Comparison of ENCODE assay signal across 19 mouse cellular contexts in the genomic region with DNA sequence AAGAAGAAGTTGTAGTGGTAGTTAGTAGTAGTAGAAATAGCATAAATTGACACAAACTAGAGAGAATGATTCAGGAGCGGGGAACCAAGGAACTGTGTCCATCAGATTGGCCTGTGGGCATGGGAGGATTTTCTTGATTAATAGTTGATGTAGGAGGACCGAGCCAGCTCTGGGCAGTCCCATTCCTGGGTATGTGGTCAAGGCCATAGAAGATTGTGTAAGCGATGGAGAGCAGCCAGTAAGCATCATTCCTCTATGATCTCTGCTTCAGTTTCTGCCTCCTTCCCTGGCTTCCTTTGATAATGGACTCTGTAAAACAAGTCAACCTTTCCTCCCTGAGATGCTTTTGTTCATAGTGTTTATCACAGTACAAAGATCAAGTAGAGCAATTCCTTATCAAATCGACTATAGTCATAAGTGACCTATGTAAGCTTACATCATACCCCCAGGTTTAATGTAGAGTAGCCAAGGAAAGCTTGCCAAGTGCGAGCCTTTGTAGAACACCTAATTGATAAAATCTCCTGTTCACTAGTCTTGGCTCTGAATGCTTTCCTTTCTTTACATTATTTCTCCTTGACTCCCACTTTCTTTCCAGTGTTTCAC. TPM values are rescaled to one million over a fixed set of nuclear protein-coding genes. Genes with fewer than 3 reads are reported as not detected.
A peak's percentile ranks its signal among the peaks of the same experiment; 100 is the strongest.
DNase-seq lines count a peak whose midpoint lies in the region; ATAC-seq and TF ChIP-seq lines count a peak whose summit lies in the region.
"Had no signal": no experiment of that assay in that cellular context is flagged by ENCODE, and none has a peak within 500 bp of the region (broad histone marks: within the 10 kb centered on the region; RNA-seq: fewer than 3 reads in every experiment).

No protein-coding gene starts in this region.

- WGBS in small intestine, adult 2 months: 32% methylated on average over 5 of the region's 5 CpGs
- WGBS in forebrain, embryonic 12.5 days: 86% methylated on average over 5 of the region's 5 CpGs

- TF ChIP-seq CTCF in small intestine, adult 2 months (IDR thresholded peaks at IDR 0.05; ENCODE audit: extremely low read depth, insufficient read length, insufficient replicate concordance, low read depth, low read length): no peak

- H3K27me3 ChIP-seq in small intestine, adult 2 months (ENCODE audit: control insufficient read depth, insufficient read depth, low read length): no peaks in the 10 kb centered on the region
- H3K27me3 ChIP-seq in forebrain, embryonic 12.5 days: no peaks in the 10 kb centered on the region
- H3K27me3 ChIP-seq: CH12.LX; liver, embryonic 15.5 days; midbrain, embryonic 13.5 days had no signal

- TF ChIP-seq POLR2A in small intestine, adult 2 months (IDR thresholded peaks at IDR 0.05; ENCODE audit: low read depth, low read length): no peak

- no peak overlapping the region for H3K4me2 ChIP-seq in forebrain, embryonic 12.5 days
- H3K4me2 ChIP-seq: liver, embryonic 15.5 days; midbrain, embryonic 13.5 days had no signal

- H3K9me3 ChIP-seq in forebrain, embryonic 12.5 days: no peaks in the 10 kb centered on the region
- H3K9me3 ChIP-seq: heart, embryonic 10.5 days; liver, embryonic 15.5 days; midbrain, embryonic 13.5 days had no signal

- no peaks in the 10 kb centered on the region for H3K36me3 ChIP-seq in small intestine, adult 2 months (ENCODE audit: control insufficient read depth, insufficient read depth, low read length)
- H3K36me3 ChIP-seq in forebrain, embryonic 12.5 days (replicated peaks): no peaks in the 10 kb centered on the region
- H3K36me3 ChIP-seq: heart, embryonic 10.5 days; liver, embryonic 15.5 days; midbrain, embryonic 13.5 days had no signal

- peak overlapping the region; percentile 88 for H3K27ac ChIP-seq in small intestine, adult 2 months (ENCODE audit: insufficient read depth, low read depth, low read length)
- H3K27ac ChIP-seq in forebrain, embryonic 12.5 days: no peak overlapping the region
- H3K27ac ChIP-seq: heart, embryonic 10.5 days; liver, embryonic 15.5 days; midbrain, embryonic 13.5 days had no signal

- ATAC-seq in forebrain, embryonic 12.5 days (ENCODE audit: low FRiP score): no peak
- ATAC-seq: forebrain, embryonic 16.5 days; midbrain, embryonic 13.5 days had no signal

- no peak overlapping the region for H3K9ac ChIP-seq in forebrain, embryonic 12.5 days
- H3K9ac ChIP-seq: liver, embryonic 15.5 days; midbrain, embryonic 13.5 days had no signal

- H3K4me3 ChIP-seq in small intestine, adult 2 months (ENCODE audit: low read depth, low read length): no peak overlapping the region
- H3K4me3 ChIP-seq in forebrain, embryonic 12.5 days (replicated peaks): no peak overlapping the region
- H3K4me3 ChIP-seq: heart, embryonic 10.5 days; liver, embryonic 15.5 days; midbrain, embryonic 13.5 days had no signal

- peaks cover 11% of the 10 kb centered on the region; the same call in 1 of the 2 replicates for H3K4me1 ChIP-seq in small intestine, adult 2 months (ENCODE audit: control insufficient read depth, insufficient read depth, insufficient read length, low read length)
- H3K4me1 ChIP-seq in forebrain, embryonic 12.5 days: no peaks in the 10 kb centered on the region; the same call in 1 of the 2 replicates
- H3K4me1 ChIP-seq: heart, embryonic 10.5 days; liver, embryonic 15.5 days; midbrain, embryonic 13.5 days had no signal

- DNase-seq in heart, adult 11 months: peak; percentile 36
- no peak for DNase-seq in heart, adult 8-10 months (ENCODE audit: low spot score)
- DNase-seq in NIH3T3 (ENCODE audit: low read depth): peak; percentile 63
- peak; percentile 76 for DNase-seq in adrenal gland, postnatal 14 days
- no peak for DNase-seq in thymus, postnatal 10 days (ENCODE audit: low spot score in 2 of 2)
- no peak for DNase-seq in spleen, adult 18-20 months
- DNase-seq: cerebellum, adult 9-11 months; gastrocnemius, postnatal 36 days; kidney, adult 9 months; kidney, postnatal 25 days; lung, postnatal 10 days; thymus, adult 18-20 months had no signal

RNA-seq across cellular contexts. Expression of gene Tmem243, which starts 43.1 kb away (rescaled TPM):
- 10 to 100 TPM in 2 of 4 experiments, 1 to 10 TPM in 2; 9.6 to 12.6 (median 10.1) TPM for total RNA-seq in heart, adult 8-10 months (2022)
- total RNA-seq in adrenal gland, postnatal 14 days (2021): 29.6 and 30.7 TPM in 2 replicates
- polyA plus RNA-seq in small intestine, adult 2 months (2012; rRNA removed): 29.4 and 80.0 TPM in 2 replicates
- polyA plus RNA-seq in forebrain, embryonic 12.5 days (2016; fragmentation: Nextera tagmentation; extraction: Ambion mirVana): 25.8 and 26.3 TPM in 2 replicates

Comparison
In these comparisons a context has a peak if more than half of its experiments do, and no peak if none do; other contexts are left out.
1. DNase-seq: peak in heart, adult 11 months (single experiment), NIH3T3 (single experiment) and adrenal gland, postnatal 14 days (single experiment); none in heart, adult 8-10 months (single experiment), thymus, postnatal 10 days (0 of 2) and spleen, adult 18-20 months (0 of 2).